Mouse (Mus musculus) testis, adult 2 months (tissue): ENCODE measurements around the gene Zfp365. TPM values are rescaled to one million over a fixed set of nuclear protein-coding genes. Genes with fewer than 3 reads are reported as not detected.

Experiments used
- H3K27ac ChIP-seq: fragments of 200-500 bp; 2 replicates; pipeline ENCODE4 v1.5.1; 2012; ENCODE audit warnings: low read depth, low read length; ENCODE audit not compliant: control insufficient read depth, insufficient read depth
- H3K27me3 ChIP-seq: fragments of 200-500 bp; 2 replicates; pipeline ENCODE4 v1.6.1; 2012; ENCODE audit warnings: mild to moderate bottlenecking, low read length, moderate library complexity; ENCODE audit not compliant: control insufficient read depth, insufficient read depth
- H3K36me3 ChIP-seq: fragments of 200-500 bp; 2 replicates; pipeline ENCODE4 v1.6.1; 2012; ENCODE audit warnings: mild to moderate bottlenecking, low read length; ENCODE audit not compliant: control insufficient read depth, insufficient read depth
- H3K4me1 ChIP-seq: fragments of 200-500 bp; 2 replicates; pipeline ENCODE4 v1.6.1; 2012; ENCODE audit warnings: low read length; ENCODE audit not compliant: control insufficient read depth, insufficient read depth
- H3K4me3 ChIP-seq: fragments of 200-500 bp; 2 replicates; pipeline ENCODE4 v1.5.1; 2012; ENCODE audit warnings: low read depth, mild to moderate bottlenecking, low read length, moderate library complexity, mixed read lengths; ENCODE audit not compliant: control insufficient read depth
- CTCF ChIP-seq: fragments of 200-500 bp; IDR thresholded peaks from 2 replicates; pipeline ENCODE4 v1.5.1; 2012; ENCODE audit warnings: low read depth, mild to moderate bottlenecking, inconsistent platforms, low read length, moderate library complexity; ENCODE audit not compliant: control insufficient read depth, insufficient read depth, insufficient replicate concordance
- POLR2A ChIP-seq: fragments of 200-500 bp; IDR thresholded peaks from 2 replicates; pipeline ENCODE4 v1.6.1; 2012; ENCODE audit warnings: low read depth, mild to moderate bottlenecking, inconsistent platforms, low read length, moderate library complexity; ENCODE audit not compliant: control insufficient read depth
- polyA plus RNA-seq: library from polyadenylated mRNA; depleted of rRNA; stranded (reverse); fragments of >200 nt; gene quantifications from 2 replicates; pipeline ENCODE4 v1.2.3, GENCODE M21; 2012

The Zfp365 gene
- polyA plus RNA-seq, 1 experiment, result 0.05 TPM

DNA sequence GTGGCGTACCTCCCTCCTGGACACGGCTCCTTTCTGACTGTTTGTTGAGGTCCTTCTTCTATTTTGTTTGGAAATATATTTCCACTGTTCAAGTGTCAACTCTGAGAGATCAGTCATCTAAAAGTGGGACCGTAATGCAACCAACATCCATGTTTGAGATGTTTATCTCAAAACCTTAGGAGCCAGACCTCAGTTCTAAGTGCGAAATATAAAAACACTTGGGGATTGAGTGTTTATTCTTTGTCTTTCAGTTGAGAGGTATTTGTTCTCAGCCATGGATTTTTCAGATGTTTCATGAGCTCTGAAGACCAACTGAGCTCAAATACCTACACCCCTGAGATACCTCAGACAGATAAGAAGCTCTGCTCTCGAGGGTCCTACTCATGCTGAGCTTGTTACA lies 25.3 kb upstream of the Zfp365 start:
- Histone ChIP-seq H3K4me3 (no peak overlapping the region), H3K27me3 (no peaks in the 10 kb centered on the region), H3K27ac (no peak overlapping the region), H3K4me1 (no peaks in the 10 kb centered on the region; the same call in 1 of the 2 replicates), H3K36me3 (no peaks in the 10 kb centered on the region)
- no peak for TF ChIP-seq POLR2A
- TF ChIP-seq CTCF, result no peak

GRCm38 (mm10) chr10:67936944-67937343 lies 24.5 kb upstream of the Zfp365 start:
- no peak overlapping the region for H3K4me3 ChIP-seq
- no peaks in the 10 kb centered on the region; the same call in 1 of the 2 replicates for H3K4me1 ChIP-seq
- H3K27ac ChIP-seq, result no peak overlapping the region
- H3K36me3 ChIP-seq, result no peaks in the 10 kb centered on the region
- TF ChIP-seq POLR2A (no peak), CTCF (no peak)
- H3K27me3 ChIP-seq, result no peaks in the 10 kb centered on the region

GRCm38 (mm10) chr10:67932780-67933179 lies 20.3 kb upstream of the Zfp365 start:
- TF ChIP-seq POLR2A (no peak), CTCF (no peak)
- peaks cover 6% of the 10 kb centered on the region for H3K4me1 ChIP-seq
- H3K36me3 ChIP-seq, result no peaks in the 10 kb centered on the region
- no peaks in the 10 kb centered on the region for H3K27me3 ChIP-seq
- H3K27ac ChIP-seq, result no peak overlapping the region
- H3K4me3 ChIP-seq, result no peak overlapping the region

DNA sequence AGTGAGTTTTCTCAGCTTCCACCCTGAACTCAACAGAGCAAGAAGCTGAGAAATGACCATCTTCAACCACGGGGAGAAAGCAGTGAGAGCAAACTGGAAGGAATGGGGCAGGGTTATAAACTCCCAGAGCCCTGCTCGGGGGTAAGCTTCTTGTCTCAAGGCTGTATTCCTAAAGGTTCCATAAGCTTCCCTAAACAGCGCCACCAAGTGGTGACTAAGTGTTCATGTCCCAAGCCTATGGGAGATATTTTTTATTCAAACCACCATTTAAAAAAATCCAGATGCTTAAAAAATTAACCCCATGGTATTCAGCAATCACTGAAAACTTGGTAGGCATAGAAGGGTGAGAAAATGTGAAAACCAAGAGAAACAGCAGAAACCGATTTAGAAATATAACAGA lies 18.9 kb upstream of the Zfp365 start:
- no peaks in the 10 kb centered on the region for H3K36me3 ChIP-seq
- no peaks in the 10 kb centered on the region for H3K27me3 ChIP-seq
- TF ChIP-seq POLR2A (no peak), CTCF (no peak)
- H3K27ac ChIP-seq, result no peak overlapping the region
- H3K4me3 ChIP-seq, result no peak overlapping the region
- H3K4me1 ChIP-seq, result peaks cover 6% of the 10 kb centered on the region

DNA sequence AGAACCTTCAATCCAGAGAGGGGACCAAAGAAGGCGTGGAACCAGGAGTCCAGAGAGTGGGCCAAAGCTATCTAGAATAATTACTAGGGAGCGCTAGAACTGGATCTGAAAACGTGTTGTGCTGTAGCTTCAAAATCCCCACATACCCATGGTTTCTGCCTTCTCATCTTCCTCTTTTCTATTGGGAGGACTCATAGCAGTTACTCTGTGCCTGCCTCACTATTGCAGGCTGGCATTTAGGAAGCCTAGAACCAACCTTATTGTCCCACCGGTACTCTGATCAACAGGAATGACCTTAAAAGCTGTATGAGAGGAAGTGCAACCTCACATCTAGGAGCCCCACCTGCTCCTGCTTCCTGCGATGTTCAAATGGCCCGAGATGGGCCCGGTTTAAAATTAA lies 16.1 kb upstream of the Zfp365 start:
- H3K4me3 ChIP-seq, result no peak overlapping the region
- H3K4me1 ChIP-seq, result peaks cover 6% of the 10 kb centered on the region
- H3K27ac ChIP-seq, result no peak overlapping the region
- no peaks in the 10 kb centered on the region for H3K27me3 ChIP-seq
- TF ChIP-seq POLR2A, result no peak
- TF ChIP-seq CTCF, result no peak
- H3K36me3 ChIP-seq, result no peaks in the 10 kb centered on the region

DNA sequence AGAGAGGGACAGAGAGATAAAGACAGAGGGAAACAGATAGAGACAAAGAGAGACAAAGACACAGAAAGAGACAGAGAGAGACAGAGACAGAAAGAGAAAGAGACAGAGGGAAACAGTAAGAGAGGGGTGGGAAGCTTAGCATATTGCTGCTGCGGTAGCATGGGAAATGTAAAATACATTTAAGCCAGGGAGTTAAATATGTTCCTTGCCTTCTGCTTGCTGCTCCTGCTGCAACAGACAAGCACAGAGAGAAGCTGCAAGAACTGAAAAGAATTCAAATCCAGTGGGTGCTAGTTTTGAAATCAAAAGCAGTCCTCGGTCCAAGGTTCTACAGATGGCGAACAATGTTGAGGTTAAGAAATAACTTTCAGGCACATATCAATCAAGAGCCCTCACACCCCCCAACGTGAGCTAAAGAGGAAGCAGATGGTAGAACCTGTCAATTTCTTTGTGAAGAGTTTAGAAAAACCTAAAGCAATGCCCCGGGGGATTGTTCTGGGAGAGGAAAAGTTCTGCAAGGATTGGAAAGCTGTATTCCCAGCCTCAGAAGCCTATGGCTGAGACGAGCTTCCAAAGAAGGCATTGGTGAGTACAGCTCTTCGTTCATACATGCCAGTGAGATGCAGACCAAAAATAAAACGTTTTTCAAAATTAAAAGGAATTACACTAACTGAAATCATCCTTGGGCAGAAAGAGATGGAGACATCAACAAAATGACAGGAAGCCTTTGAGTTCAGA lies 15.4 kb upstream of the Zfp365 start:
- H3K27ac ChIP-seq, result no peak overlapping the region
- peaks cover 6% of the 10 kb centered on the region for H3K4me1 ChIP-seq
- no peaks in the 10 kb centered on the region for H3K36me3 ChIP-seq
- H3K4me3 ChIP-seq, result no peak overlapping the region
- TF ChIP-seq CTCF, result no peak
- no peak for TF ChIP-seq POLR2A
- H3K27me3 ChIP-seq, result no peaks in the 10 kb centered on the region

DNA sequence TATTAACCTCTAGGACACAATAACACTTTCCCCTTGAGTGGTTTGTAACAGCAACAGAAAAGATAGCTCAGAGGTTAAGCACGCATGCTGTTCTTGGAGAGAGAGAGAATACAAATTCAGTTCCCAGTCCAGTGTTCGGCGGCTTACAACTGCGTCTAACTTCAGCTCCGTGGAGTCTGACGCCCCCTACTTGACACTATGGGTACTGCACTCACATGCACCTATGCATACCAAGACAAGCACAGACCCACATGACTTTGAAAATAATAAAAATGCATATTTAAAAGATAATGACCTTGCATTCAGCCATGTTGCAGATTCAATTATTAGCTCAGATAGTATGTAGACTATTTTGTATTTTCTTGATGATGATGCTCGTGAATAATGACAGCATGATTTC lies 11.6 kb upstream of the Zfp365 start:
- H3K4me1 ChIP-seq, result peaks cover 8% of the 10 kb centered on the region
- no peak overlapping the region for H3K4me3 ChIP-seq
- H3K27me3 ChIP-seq, result no peaks in the 10 kb centered on the region
- no peak overlapping the region for H3K27ac ChIP-seq
- TF ChIP-seq POLR2A, result no peak
- TF ChIP-seq CTCF, result peak; percentile 85; the same call in 1 of the 2 replicates
- no peaks in the 10 kb centered on the region for H3K36me3 ChIP-seq
